Mouse (Mus musculus): ENCODE results near the gene Calcoco1. TPM values are rescaled to one million over a fixed set of nuclear protein-coding genes. Genes with fewer than 3 reads are reported as not detected.
A peak's percentile ranks its signal among the peaks of the same experiment; 100 is the strongest.

The Calcoco1 gene
- 26.6 and 32.4 TPM in 2 replicates for total RNA-seq (2014; rRNA removed)
- polyA plus RNA-seq (2015; fragmentation: Nextera tagmentation; extraction: Ambion mirVana), result 29.8 and 30.3 TPM in 2 replicates

DNA sequence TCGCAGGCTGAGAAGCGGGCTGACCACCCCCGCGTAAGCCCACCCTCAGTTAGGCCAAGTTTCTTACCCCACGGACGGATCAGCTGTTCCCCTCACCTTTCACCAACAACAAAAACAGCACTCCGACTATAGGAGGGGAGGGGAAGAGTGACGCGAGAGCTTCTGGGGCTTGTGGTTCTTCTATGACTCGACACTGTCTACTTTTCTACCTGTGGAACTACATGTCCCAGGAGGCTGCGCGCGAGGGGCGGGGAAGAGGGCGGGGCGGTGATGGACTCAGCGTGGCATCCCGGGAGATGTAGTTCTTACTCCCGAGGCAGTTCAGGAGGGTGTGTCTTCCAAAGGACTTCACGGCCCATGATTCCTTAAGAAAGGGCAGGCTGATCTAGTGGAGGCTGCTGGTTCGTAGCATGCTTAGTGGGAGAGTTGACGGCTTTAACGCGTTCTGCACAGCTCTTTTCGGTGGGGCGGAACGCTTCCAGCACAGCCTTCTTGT lies at the start of gene Calcoco1:
Gene Calcoco1 (minus strand): TSS at position 199 of the 496 bp plus-strand sequence.
- peak; percentile 98 for DNase-seq (ENCODE audit: low spot score)
- peak; percentile 99 for ATAC-seq
- WGBS, result 2% methylated on average over 27 of the region's 27 CpGs
- peak within 1 kb of the TSS; percentile 73 for H3K4me2 ChIP-seq (ENCODE audit: low read depth, low read length)
- peak within 1 kb of the TSS; percentile 60 for H3K9ac ChIP-seq (replicated peaks; ENCODE audit: low read length)
- no peaks in the 10 kb centered on the region for H3K9me3 ChIP-seq (ENCODE audit: low read length)
- H3K4me3 ChIP-seq (ENCODE audit: low read length), result peak within 1 kb of the TSS; percentile 64
- H3K27ac ChIP-seq, result peak within 1 kb of the TSS; percentile 65; the same call in 1 of the 2 replicates
- peaks cover 20% of the 10 kb centered on the region for H3K36me3 ChIP-seq (ENCODE audit: insufficient read depth, low read length)
- H3K4me1 ChIP-seq (ENCODE audit: insufficient read depth, low read length), result peaks cover 3% of the 10 kb centered on the region; the same call in 1 of the 2 replicates
- no peak for TF ChIP-seq CTCF (IDR thresholded peaks at IDR 0.05; ENCODE audit: low read depth)
- no peaks in the 10 kb centered on the region for H3K27me3 ChIP-seq (ENCODE audit: insufficient read depth, low read length)

DNA sequence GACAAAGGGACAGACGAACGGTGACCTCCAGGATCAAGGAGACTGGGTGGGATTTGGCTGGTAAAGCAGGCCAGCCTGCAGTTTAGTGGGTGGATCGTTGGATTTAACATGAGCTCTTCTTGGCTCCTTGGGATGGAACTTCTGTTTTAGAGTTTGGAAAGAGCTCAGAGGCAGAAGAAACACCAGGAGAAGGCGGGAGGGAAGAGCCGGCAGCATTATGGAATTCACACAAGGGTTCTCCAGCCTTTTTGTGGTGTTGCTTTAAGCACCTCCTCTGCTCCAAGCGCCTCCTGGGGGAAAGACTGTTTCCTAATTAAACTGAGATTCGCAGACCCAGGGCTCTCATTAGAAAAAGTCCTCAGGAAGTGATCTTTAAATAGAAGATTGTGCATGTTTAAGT lies 48.9 kb upstream of the Calcoco1 start:
- Histone ChIP-seq H3K9me3 (ENCODE audit: low read length) (no peaks in the 10 kb centered on the region), H3K27me3 (ENCODE audit: insufficient read depth, low read length) (no peaks in the 10 kb centered on the region), H3K4me1 (ENCODE audit: insufficient read depth, low read length) (no peaks in the 10 kb centered on the region), H3K27ac (no peak overlapping the region), H3K4me2 (ENCODE audit: low read depth, low read length) (no peak overlapping the region), H3K4me3 (ENCODE audit: low read length) (no peak overlapping the region), H3K36me3 (ENCODE audit: insufficient read depth, low read length) (no peaks in the 10 kb centered on the region), H3K9ac (replicated peaks; ENCODE audit: low read length) (no peak overlapping the region)
- no peak for TF ChIP-seq CTCF (IDR thresholded peaks at IDR 0.05; ENCODE audit: low read depth)
- ATAC-seq (no peak), DNase-seq (ENCODE audit: low spot score) (no peak)
- WGBS, result 48% methylated on average over 7 of the region's 7 CpGs

DNA sequence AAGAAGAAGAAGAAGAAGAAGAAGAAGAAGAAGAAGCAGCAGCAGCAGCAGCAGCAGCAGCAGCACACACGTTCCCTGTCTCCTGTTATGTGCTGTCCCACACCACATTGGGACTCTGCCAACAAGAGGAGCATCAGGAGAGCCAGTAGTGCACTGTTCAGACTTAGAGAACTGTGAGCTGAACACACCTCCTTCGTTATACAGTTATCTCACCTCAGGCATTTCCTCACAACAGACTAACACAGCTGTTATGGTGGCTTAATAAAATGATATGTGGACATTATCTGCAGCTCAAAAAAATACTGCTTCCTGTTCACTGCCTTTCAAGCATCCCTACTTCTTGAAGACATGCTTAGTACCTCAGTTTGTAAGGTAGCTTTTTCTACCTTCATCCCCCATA lies 43.2 kb upstream of the Calcoco1 start:
- ATAC-seq, result no peak

DNA sequence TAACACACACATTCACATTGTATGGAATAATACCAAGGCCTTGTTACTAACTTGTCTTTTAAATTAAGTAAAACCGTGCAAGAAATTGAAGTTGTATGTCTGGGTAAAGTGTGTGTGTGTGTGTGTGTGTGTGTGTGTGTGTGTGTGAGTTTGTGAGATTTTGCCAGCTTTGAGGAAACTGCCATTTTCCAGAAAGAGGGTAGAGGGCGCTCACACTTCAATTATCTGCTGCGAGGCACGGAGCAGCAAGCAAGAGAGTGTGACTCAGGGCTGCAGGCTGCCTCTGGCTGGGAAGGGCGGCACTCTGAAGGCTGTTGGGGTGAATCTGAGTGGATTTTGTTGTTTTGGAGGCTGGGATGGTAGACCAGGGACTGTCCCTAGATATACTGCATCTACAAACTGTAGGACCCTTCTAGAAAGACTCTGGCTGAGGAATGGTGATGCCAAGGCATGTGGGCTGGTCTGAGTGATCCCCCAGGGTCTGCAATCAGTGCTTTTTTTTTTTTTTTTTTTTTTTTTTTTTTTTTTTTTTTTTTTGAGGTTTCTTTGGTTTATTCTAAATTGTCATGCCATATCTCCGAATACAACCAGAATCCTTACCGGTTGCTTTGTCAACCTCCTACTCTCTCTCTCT lies 39.9 kb upstream of the Calcoco1 start:
- DNase-seq (ENCODE audit: low spot score) (peak; percentile 89), ATAC-seq (peak; percentile 92)
- H3K9me3 ChIP-seq (ENCODE audit: low read length), result no peaks in the 10 kb centered on the region
- H3K36me3 ChIP-seq (ENCODE audit: insufficient read depth, low read length), result no peaks in the 10 kb centered on the region
- H3K27me3 ChIP-seq (ENCODE audit: insufficient read depth, low read length), result peaks cover 26% of the 10 kb centered on the region; the same call in 1 of the 2 replicates
- H3K9ac ChIP-seq (replicated peaks; ENCODE audit: low read length), result no peak overlapping the region
- 11% methylated on average over 7 of the region's 7 CpGs for WGBS
- no peaks in the 10 kb centered on the region for H3K4me1 ChIP-seq (ENCODE audit: insufficient read depth, low read length)
- no peak overlapping the region for H3K4me3 ChIP-seq (ENCODE audit: low read length)
- TF ChIP-seq CTCF (IDR thresholded peaks at IDR 0.05; ENCODE audit: low read depth), result peak; percentile 89
- H3K4me2 ChIP-seq (ENCODE audit: low read depth, low read length), result no peak overlapping the region
- H3K27ac ChIP-seq, result no peak overlapping the region

More for the DNA sequence above, 43.2 kb upstream of the Calcoco1 start:
- peaks cover 21% of the 10 kb centered on the region; the same call in 1 of the 2 replicates for H3K27me3 ChIP-seq (ENCODE audit: insufficient read depth, low read length)
- no peaks in the 10 kb centered on the region for H3K36me3 ChIP-seq (ENCODE audit: insufficient read depth, low read length)
- H3K9me3 ChIP-seq (ENCODE audit: low read length), result no peaks in the 10 kb centered on the region
- no peak overlapping the region for H3K4me2 ChIP-seq (ENCODE audit: low read depth, low read length)
- WGBS, result 38% methylated on average over 2 of the region's 2 CpGs
- no peak overlapping the region for H3K9ac ChIP-seq (replicated peaks; ENCODE audit: low read length)
- no peak overlapping the region for H3K27ac ChIP-seq
- DNase-seq (ENCODE audit: low spot score), result no peak
- H3K4me1 ChIP-seq (ENCODE audit: insufficient read depth, low read length), result no peaks in the 10 kb centered on the region
- H3K4me3 ChIP-seq (ENCODE audit: low read length), result no peak overlapping the region
- TF ChIP-seq CTCF (IDR thresholded peaks at IDR 0.05; ENCODE audit: low read depth), result no peak

DNA sequence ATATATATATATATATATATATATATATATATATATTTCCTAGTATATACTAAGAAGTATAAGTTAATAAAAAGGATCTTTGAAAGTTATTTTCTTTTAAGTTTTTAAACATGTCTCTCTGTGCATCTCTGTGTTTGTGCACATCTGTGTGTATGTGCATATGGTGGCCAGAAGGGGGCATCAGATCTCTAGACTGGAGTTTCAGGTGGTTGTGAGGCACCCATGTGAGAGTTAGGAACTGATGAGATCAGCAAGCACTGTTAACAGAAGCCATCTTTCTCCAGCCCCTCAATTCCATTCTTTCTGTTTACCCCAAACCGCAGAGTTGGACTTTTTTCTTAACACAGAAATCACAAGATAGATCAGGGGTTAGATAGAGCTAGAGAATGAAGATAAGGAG lies 35.7 kb upstream of the Calcoco1 start:
- no peak overlapping the region for H3K9ac ChIP-seq (replicated peaks; ENCODE audit: low read length)
- ATAC-seq, result no peak
- DNase-seq (ENCODE audit: low spot score), result no peak
- no peak overlapping the region for H3K4me2 ChIP-seq (ENCODE audit: low read depth, low read length)
- TF ChIP-seq CTCF (IDR thresholded peaks at IDR 0.05; ENCODE audit: low read depth), result no peak
- WGBS, result 98% methylated on average over 1 of the region's 1 CpGs
- H3K27me3 ChIP-seq (ENCODE audit: insufficient read depth, low read length), result peaks cover 19% of the 10 kb centered on the region; the same call in 1 of the 2 replicates
- H3K36me3 ChIP-seq (ENCODE audit: insufficient read depth, low read length), result no peaks in the 10 kb centered on the region
- H3K9me3 ChIP-seq (ENCODE audit: low read length), result no peaks in the 10 kb centered on the region
- H3K4me3 ChIP-seq (ENCODE audit: low read length), result no peak overlapping the region
- H3K27ac ChIP-seq, result no peak overlapping the region
- 0 out of 2 replicates have a peak, but pooled peaks cover 6% of the 10 kb centered on the region for H3K4me1 ChIP-seq (ENCODE audit: insufficient read depth, low read length)

DNA sequence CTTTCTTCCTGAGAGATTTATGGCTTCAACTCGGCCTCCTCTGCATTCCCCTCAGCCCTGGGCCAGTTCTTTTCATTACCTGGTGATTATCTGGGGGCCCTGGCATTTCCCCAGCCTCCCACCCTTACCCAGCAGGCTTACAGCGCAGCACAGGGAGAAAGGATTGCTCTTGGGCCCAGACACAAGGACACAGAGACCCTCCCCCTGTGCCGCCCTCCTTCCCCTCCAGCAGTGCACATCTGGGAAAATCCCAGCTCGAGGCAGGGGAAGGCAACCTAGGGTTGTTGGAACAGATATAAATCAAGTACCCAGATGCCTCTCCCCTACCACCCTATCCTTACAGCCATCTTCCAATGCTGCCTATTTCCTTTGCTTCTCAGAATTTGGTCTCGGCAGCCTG lies 33.1 kb upstream of the Calcoco1 start:
- 0 out of 2 replicates have a peak, but pooled peaks cover 6% of the 10 kb centered on the region for H3K4me1 ChIP-seq (ENCODE audit: insufficient read depth, low read length)
- H3K27me3 ChIP-seq (ENCODE audit: insufficient read depth, low read length), result peaks cover 7% of the 10 kb centered on the region; the same call in 1 of the 2 replicates
- no peaks in the 10 kb centered on the region for H3K9me3 ChIP-seq (ENCODE audit: low read length)
- WGBS, result 48% methylated on average over 5 of the region's 5 CpGs
- H3K4me2 ChIP-seq (ENCODE audit: low read depth, low read length), result no peak overlapping the region
- DNase-seq (ENCODE audit: low spot score), result no peak
- TF ChIP-seq CTCF (IDR thresholded peaks at IDR 0.05; ENCODE audit: low read depth), result no peak
- no peak overlapping the region for H3K4me3 ChIP-seq (ENCODE audit: low read length)
- H3K9ac ChIP-seq (replicated peaks; ENCODE audit: low read length), result no peak overlapping the region
- H3K36me3 ChIP-seq (ENCODE audit: insufficient read depth, low read length), result no peaks in the 10 kb centered on the region
- ATAC-seq, result no peak
- H3K27ac ChIP-seq, result no peak overlapping the region

DNA sequence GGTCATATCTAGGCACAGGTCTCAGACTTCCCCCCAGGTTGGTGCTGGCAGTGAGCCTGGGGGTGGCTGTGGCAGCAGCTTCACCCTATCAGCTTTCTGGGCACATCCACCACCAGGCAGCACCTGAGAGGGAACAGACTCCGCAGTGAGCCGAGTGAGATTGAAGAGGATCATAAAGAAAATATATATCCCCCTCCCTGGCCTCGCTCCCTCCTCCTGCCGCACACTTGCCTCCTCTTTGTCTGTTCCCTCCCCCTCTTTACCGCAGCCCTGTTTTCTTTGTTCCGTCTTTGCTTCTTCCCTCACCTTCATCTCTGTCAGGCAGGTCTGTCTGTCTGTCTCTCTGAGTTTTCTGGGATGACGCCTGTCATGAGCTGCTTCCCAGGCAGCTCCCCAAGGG lies 32.4 kb upstream of the Calcoco1 start:
- no peak for TF ChIP-seq CTCF (IDR thresholded peaks at IDR 0.05; ENCODE audit: low read depth)
- Histone ChIP-seq H3K4me3 (ENCODE audit: low read length) (no peak overlapping the region), H3K27ac (no peak overlapping the region), H3K9me3 (ENCODE audit: low read length) (no peaks in the 10 kb centered on the region), H3K27me3 (ENCODE audit: insufficient read depth, low read length) (0 out of 2 replicates have a peak, but pooled peaks cover 3% of the 10 kb centered on the region), H3K4me1 (ENCODE audit: insufficient read depth, low read length) (0 out of 2 replicates have a peak, but pooled peaks cover 6% of the 10 kb centered on the region), H3K4me2 (ENCODE audit: low read depth, low read length) (no peak overlapping the region), H3K9ac (replicated peaks; ENCODE audit: low read length) (no peak overlapping the region), H3K36me3 (ENCODE audit: insufficient read depth, low read length) (no peaks in the 10 kb centered on the region)
- peak; percentile 36; the same call in 1 of the 2 replicates for ATAC-seq
- no peak for DNase-seq (ENCODE audit: low spot score)
- WGBS, result 48% methylated on average over 7 of the region's 7 CpGs

Data from hindbrain, postnatal 0 days (tissue).